Mouse (Mus musculus): ENCODE measurements around the gene Nr1h4. TPM values are rescaled to one million over a fixed set of nuclear protein-coding genes. Genes with fewer than 3 reads are reported as not detected.

Gene Nr1h4
- total RNA-seq, 2 experiments from 2014 or later: not detected

- ATAC-seq (replicated peaks; ENCODE audit: poor library complexity, severe bottlenecking): no peak
Observed at GRCm38 (mm10) chr10:89439380-89439779, 94.0 kb downstream of the Nr1h4 start.

GRCm38 (mm10) chr10:89437996-89438395 is 95.4 kb downstream of the Nr1h4 start:
- ATAC-seq (replicated peaks; ENCODE audit: poor library complexity, severe bottlenecking): no peak

GRCm38 (mm10) chr10:89437472-89437871 is 95.9 kb downstream of the Nr1h4 start:
- ATAC-seq (replicated peaks; ENCODE audit: poor library complexity, severe bottlenecking): no peak

- ATAC-seq (replicated peaks; ENCODE audit: poor library complexity, severe bottlenecking): no peak
Observed at GRCm38 (mm10) chr10:89435920-89436319, 97.5 kb downstream of the Nr1h4 start.

GRCm38 (mm10) chr10:89435413-89435812 is 98.0 kb downstream of the Nr1h4 start:
- ATAC-seq (replicated peaks; ENCODE audit: poor library complexity, severe bottlenecking): no peak

- ATAC-seq (replicated peaks; ENCODE audit: poor library complexity, severe bottlenecking): no peak
Observed at GRCm38 (mm10) chr10:89434509-89435210, 98.7 kb downstream of the Nr1h4 start.

GRCm38 (mm10) chr10:89432743-89433142 is 100.6 kb downstream of the Nr1h4 start:
- ATAC-seq (replicated peaks; ENCODE audit: poor library complexity, severe bottlenecking): no peak

- ATAC-seq (replicated peaks; ENCODE audit: poor library complexity, severe bottlenecking): no peak
Observed at GRCm38 (mm10) chr10:89430751-89431150, 102.6 kb downstream of the Nr1h4 start.

GRCm38 (mm10) chr10:89424800-89425393 is 108.5 kb downstream of the Nr1h4 start:
- no peak for ATAC-seq (replicated peaks; ENCODE audit: poor library complexity, severe bottlenecking)

- no peak for ATAC-seq (replicated peaks; ENCODE audit: poor library complexity, severe bottlenecking)
Observed at GRCm38 (mm10) chr10:89424217-89424616, 109.2 kb downstream of the Nr1h4 start.

- no peak for ATAC-seq (replicated peaks; ENCODE audit: poor library complexity, severe bottlenecking)
Observed at GRCm38 (mm10) chr10:89423164-89423778, 110.1 kb downstream of the Nr1h4 start.

GRCm38 (mm10) chr10:89422504-89423158 is 110.8 kb downstream of the Nr1h4 start:
- ATAC-seq (replicated peaks; ENCODE audit: poor library complexity, severe bottlenecking): no peak

GRCm38 (mm10) chr10:89417966-89418365 is 115.4 kb downstream of the Nr1h4 start:
- ATAC-seq (replicated peaks; ENCODE audit: poor library complexity, severe bottlenecking): no peak

- peak; percentile 99 for ATAC-seq (replicated peaks; ENCODE audit: poor library complexity, severe bottlenecking)
Observed at GRCm38 (mm10) chr10:89415478-89415877, 117.9 kb downstream of the Nr1h4 start.

- ATAC-seq (replicated peaks; ENCODE audit: poor library complexity, severe bottlenecking): peak; percentile 45
Observed at GRCm38 (mm10) chr10:89407551-89407950, 125.8 kb downstream of the Nr1h4 start.

GRCm38 (mm10) chr10:89406733-89407484 is 126.5 kb downstream of the Nr1h4 start:
- ATAC-seq (replicated peaks; ENCODE audit: poor library complexity, severe bottlenecking): peak; percentile 93

GRCm38 (mm10) chr10:89404936-89405335 is 128.4 kb downstream of the Nr1h4 start:
- no peak for ATAC-seq (replicated peaks; ENCODE audit: poor library complexity, severe bottlenecking)

All from granulocyte monocyte progenitor cell, adult 5-6 weeks (primary cell).